Mouse (Mus musculus) 3T3-L1 (cell line): ENCODE data around the gene Paxx.
"Not testable (repeated sequence)": the region's sequence is repeated elsewhere in the genome, so short reads cannot be mapped to it uniquely, and the experiment has no call there.

ENCODE experiments used
- DNase-seq: peaks from one replicate; pipeline ENCODE4 v3.0.0-alpha.2; 2015; ENCODE audit warnings: low read depth, low spot score

Paxx gene

GRCm38 (mm10) chr2:25450853-25451647, 9.8 kb downstream of the Paxx start:
- DNase-seq: no peak

- no peak for DNase-seq
Observed at GRCm38 (mm10) chr2:25442682-25443081, 18.2 kb downstream of the Paxx start.

GRCm38 (mm10) chr2:25441067-25441466, 19.8 kb downstream of the Paxx start:
- DNase-seq: no peak

- DNase-seq: no peak
Observed at GRCm38 (mm10) chr2:25436286-25436820, 24.5 kb downstream of the Paxx start.

- DNase-seq: no peak
Observed at GRCm38 (mm10) chr2:25434292-25434691, 26.6 kb downstream of the Paxx start.

GRCm38 (mm10) chr2:25433101-25433500, 27.8 kb downstream of the Paxx start:
- DNase-seq: no peak

GRCm38 (mm10) chr2:25432326-25433098, 28.4 kb downstream of the Paxx start:
- DNase-seq: no peak

GRCm38 (mm10) chr2:25431308-25431855, 29.5 kb downstream of the Paxx start:
- DNase-seq: no peak

GRCm38 (mm10) chr2:25430395-25431233, 30.3 kb downstream of the Paxx start:
- DNase-seq: no peak

- no peak for DNase-seq
Observed at GRCm38 (mm10) chr2:25429435-25430180, 31.3 kb downstream of the Paxx start.

GRCm38 (mm10) chr2:25428442-25429236, 32.3 kb downstream of the Paxx start, which contains the start of gene Abca2:
TSS of gene Abca2 (plus strand) at chr2:25428703.
- peak; percentile 85 for DNase-seq

- no peak for DNase-seq
Observed at GRCm38 (mm10) chr2:25427256-25427655, 33.6 kb downstream of the Paxx start.

- DNase-seq: peak; percentile 87
Observed at GRCm38 (mm10) chr2:25426721-25427191, 34.1 kb downstream of the Paxx start.

GRCm38 (mm10) chr2:25425481-25425880, 35.4 kb downstream of the Paxx start:
- no peak for DNase-seq

GRCm38 (mm10) chr2:25423626-25424025, 37.3 kb downstream of the Paxx start:
- DNase-seq: no peak

- DNase-seq: no peak
Observed at GRCm38 (mm10) chr2:25422587-25423410, 38.1 kb downstream of the Paxx start, which contains the start of gene Fut7. TSS of gene Fut7 (plus strand) at chr2:25423267.

- peak; percentile 72 for DNase-seq
Observed at GRCm38 (mm10) chr2:25421896-25422295, 39.0 kb downstream of the Paxx start.

- DNase-seq: peak; percentile 35
Observed at GRCm38 (mm10) chr2:25417426-25417825, 43.5 kb downstream of the Paxx start.

GRCm38 (mm10) chr2:25413436-25413835, 47.5 kb downstream of the Paxx start:
- DNase-seq: not testable (repeated sequence)
